Mouse (Mus musculus) adrenal gland, postnatal 10 days (tissue): Measurements from ENCODE around the gene Vav3. TPM values are rescaled to one million over a fixed set of nuclear protein-coding genes. Genes with fewer than 3 reads are reported as not detected.

Experiments
- DNase-seq: peaks from one replicate; pipeline ENCODE4 v3.0.0; 2021; ENCODE audit warnings: mixed read lengths
- long read RNA-seq, 2 experiments: library from polyadenylated mRNA; stranded (forward); transcript quantifications; one replicate each; pipeline ENCODE4 v2.0.0; 2021
- total RNA-seq, 2 experiments: library from RNA; stranded (reverse); gene quantifications; 2 replicates each; pipeline ENCODE4 v1.2.3; 2021

Vav3 gene
- total RNA-seq: 1 to 10 TPM; 5.7 to 6.2 TPM
- long read RNA-seq, experiment 1, full-length matches to known transcripts: 2 of 2 reads
- long read RNA-seq, experiment 1, partial matches to known transcripts: 0 of 2 reads
- long read RNA-seq, experiment 1, other reads (novel, unspliced or antisense): 0 of 2 reads
- long read RNA-seq, experiment 2, full-length matches to known transcripts: 1 of 3 reads
- long read RNA-seq, experiment 2, partial matches to known transcripts: 0 of 3 reads
- long read RNA-seq, experiment 2, other reads (novel, unspliced or antisense): 2 of 3 reads

- peak; percentile 79 for DNase-seq
Observed at GRCm38 (mm10) chr3:109340274-109341070, at the start of gene Vav3. Gene Vav3, plus strand, starts transcription at chr3:109340653.

- no peak for DNase-seq
Observed at GRCm38 (mm10) chr3:109298857-109299256, 41.6 kb upstream of the Vav3 start.

- DNase-seq: no peak
Observed at GRCm38 (mm10) chr3:109299303-109300074, 41.0 kb upstream of the Vav3 start.

GRCm38 (mm10) chr3:109302059-109302458 is 38.4 kb upstream of the Vav3 start:
- no peak for DNase-seq

DNA sequence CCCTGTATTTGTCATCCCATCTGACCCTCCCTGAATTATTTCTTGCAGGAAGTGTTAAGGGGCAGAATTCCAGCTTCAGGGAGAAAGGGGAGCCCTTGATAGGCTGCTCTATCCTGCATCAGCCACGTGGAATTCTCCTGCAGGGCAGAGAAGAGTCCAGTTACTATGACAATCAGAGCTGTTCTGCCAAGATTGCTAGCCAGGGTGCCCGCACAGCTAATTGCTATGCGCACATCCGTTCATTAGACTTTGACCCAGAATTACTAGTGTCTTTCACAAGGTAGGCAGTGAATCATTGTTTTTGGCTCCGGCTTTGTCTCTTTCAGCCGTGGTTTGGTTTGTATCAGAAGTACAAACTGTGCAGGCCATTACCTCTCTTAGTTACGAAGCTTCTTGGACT is 33.0 kb upstream of the Vav3 start:
- DNase-seq: no peak

DNA sequence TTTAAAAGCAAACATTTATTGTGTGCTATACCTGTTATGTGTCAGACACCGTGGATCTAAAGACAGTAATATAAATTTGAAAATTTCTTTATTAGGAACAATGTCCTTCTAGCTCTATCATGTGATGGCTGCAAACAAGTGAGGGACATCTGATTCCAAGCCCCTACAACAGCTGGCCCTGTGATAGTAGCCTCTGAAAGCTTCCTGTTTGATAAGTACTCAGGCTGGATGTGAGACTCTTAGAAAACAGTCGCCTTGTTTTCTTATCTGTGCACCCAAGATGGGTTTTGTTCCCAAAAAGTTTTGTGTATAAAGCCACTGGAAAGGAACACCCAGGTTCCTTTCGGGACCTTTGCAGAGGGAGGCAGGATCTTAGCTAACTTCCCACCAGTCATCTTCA is 32.0 kb upstream of the Vav3 start:
- DNase-seq: no peak

GRCm38 (mm10) chr3:109309317-109310265 is 30.9 kb upstream of the Vav3 start:
- DNase-seq: peak; percentile 39

- no peak for DNase-seq
Observed at GRCm38 (mm10) chr3:109311172-109311824, 29.2 kb upstream of the Vav3 start.

DNA sequence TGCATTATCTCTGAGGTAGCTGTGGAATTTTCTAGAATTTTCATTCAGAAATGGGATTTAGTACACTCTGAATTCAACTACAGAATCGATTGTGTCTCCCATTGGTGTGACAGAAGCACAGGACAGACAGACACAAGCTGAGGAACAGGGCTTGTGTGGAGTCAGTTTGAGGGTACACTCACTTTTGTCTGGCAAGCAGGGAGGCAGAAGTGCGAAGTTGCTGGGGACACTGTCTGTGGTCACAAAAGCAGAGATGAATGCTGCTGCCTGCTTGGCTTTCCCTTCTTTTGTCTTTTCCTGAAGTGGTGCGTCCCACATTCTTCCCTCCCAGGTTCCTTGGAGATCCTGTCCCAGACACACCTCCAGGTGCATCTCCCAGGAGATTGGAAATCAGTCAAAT is 28.6 kb upstream of the Vav3 start:
- no peak for DNase-seq

DNA sequence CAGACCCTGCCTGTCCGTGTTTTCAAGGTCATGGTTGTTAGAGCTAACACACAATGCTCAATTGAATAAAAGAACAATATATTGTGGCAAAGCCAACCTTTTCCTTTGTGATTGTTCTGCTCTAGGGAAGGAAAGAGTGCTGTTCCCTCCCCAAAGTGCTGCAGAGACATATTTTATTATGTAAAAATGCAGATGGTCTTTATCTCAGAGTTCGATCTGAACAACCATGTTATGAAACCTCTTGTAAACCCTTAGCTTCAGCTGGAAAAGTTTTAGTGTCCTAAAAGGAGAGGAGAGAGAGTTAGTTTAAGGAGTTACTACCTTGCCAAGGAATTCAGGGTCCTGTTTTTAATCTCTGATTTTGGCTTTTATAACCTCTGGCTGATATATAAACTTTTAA is 27.0 kb upstream of the Vav3 start:
- DNase-seq: no peak

DNA sequence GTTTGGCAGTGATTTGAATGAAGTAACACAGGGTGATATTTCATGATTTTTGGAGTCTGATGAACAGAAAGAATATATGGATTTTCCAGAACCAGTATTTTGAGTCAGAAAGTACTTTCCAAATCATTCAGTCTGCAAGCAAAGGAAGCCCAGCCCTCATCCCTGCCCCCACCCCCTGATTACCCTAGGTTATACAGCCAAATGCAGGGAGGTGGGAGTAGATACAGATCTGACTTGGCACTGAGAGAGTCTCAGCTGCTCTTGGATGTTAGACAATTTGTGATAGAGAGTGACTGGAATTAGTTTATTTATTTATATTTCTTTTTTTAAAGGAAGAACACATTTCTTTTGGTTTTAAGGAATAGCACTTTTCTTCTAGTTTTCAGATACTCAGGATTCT is 18.2 kb upstream of the Vav3 start:
- no peak for DNase-seq

GRCm38 (mm10) chr3:109323447-109324300 is 16.8 kb upstream of the Vav3 start:
- no peak for DNase-seq

- DNase-seq: no peak
Observed at GRCm38 (mm10) chr3:109327128-109327527, 13.3 kb upstream of the Vav3 start.

DNA sequence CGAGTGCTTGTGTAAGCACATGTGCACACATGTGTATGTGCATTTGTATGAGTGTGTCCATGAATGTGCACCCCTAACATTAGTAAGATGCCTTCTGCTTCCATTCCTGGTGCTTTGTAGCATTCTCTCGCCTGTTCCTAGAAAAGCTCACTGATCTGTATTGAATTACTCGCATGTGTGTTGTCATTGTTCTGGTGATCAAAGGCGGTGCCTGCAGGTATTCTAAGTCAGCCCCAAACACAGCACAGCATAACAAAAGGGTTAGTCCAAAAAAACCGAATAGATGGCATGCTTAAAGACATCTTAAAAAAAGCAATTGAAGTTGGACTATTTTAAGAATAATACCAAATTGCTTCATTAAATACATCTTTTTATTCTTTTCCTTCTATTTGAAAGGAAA is 7.7 kb upstream of the Vav3 start:
- no peak for DNase-seq

DNA sequence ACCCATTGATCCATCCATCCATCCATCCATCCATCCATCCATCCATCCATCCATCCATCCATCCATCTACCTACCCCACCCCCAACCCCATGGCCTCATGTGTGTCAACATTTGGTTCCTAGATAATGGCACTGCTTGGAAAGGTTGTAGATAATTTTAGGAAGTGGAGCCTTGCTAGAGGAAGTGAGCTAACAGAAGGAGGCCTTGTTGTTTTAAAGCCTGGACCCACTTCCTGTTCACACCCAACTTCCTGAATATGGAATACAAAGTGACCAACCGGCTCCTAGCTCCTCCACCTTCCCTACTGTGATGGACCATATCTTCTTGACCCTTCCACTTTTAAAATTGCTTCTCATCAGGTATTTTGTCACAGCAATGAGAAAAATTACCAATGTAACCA is 5.0 kb upstream of the Vav3 start:
- DNase-seq: no peak

DNA sequence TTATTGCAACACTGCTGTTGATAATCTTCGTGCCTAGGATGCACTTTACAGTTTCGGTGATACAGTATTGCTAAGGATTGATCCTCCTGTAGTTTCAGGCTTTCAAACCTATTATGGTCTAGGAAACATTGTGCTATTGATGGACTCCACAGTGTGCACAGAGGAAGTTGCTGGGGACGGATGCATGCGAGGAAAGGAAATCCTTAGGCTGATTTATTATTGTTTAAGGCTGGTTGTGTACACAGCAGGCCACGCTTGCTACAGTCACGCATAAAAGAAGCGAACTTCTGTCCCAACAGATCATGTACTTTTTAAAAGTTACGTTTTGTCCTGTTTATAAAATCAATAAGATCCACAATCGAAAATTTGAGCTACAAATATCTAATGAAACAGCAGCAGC is 1.2 kb upstream of the Vav3 start:
- no peak for DNase-seq

- DNase-seq: peak; percentile 69
Observed at GRCm38 (mm10) chr3:109339941-109340273, 546 bp upstream of the Vav3 start.

DNA sequence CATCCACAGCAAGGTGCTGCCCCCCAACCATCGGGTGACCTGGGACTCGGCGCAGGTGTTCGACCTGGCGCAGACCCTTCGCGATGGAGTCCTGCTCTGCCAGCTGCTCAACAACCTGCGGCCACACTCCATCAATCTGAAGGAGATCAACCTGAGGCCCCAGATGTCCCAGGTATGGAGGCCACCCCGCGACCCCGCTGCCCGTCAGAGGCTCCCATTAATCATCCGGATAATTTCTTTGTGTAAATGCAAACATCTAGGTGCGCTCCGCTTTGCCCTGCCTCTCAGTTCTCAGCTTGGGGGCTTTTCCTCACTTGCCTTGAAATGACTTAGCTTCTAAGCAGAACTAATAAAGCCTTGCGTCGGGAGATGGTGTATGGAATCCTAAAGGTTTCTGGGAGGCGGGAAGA is 623 bp downstream of the Vav3 start:
- DNase-seq: no peak

DNA sequence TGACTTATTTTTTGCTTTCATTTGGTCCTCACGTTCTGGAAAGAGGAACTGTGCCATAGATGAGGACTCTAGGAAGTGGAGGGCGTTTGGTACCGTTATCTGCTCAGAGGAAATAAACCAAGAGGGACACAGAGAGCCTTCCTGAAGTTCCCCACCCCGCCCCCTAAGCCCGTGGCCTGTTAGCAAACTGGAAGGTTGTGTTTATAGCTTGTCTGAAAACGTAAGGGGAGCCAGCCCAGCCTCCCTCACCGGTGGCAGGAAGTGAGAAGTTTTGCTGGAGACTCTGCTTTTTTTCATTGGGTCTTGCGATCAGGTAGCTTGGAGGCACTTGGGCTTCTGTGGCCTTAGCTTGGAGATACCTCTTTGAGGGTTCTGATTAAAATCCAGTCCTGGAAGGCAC is 1.2 kb downstream of the Vav3 start:
- DNase-seq: peak; percentile 39

DNA sequence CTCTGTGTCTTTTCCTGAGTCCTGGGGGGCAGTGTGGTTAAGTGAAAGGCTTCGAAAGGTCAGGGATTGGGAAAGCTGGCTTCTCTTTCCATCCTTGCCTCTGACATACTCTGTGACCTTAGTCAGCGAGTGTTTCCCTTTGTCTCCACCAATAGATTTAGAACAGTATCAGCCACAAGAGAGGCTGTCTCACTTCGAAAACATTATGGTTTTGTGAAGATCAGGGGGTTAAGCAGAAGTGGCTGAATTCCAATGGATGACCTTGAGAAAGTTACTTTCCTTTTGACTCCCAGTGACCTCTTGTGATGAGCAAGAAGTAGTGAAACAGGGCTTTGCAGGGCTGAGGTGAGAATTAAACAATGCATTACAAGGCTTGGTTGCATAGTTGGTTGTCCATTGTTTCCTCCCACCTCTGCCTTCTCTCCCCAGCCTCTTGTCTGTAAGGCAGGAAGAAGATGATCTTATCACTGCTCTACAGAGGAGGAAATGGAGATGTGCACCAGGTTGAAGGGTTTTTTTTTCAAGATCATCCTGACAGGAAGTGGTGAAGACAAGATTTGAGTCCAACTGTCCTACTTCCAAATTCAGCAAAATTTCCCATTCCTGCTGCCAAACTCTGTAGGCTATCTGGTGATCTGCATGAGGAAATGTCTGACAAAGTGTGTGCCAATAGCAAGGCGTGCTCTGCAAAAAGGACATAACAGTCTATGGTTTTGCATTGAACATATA is 11.7 kb downstream of the Vav3 start:
- no peak for DNase-seq
